Mouse (Mus musculus): ENCODE measurements at regions not wholly inside any gene's neighbourhood (a gene's known extent, or its start where the extent isn't known, plus 50 kb on each side); places are given as distances from the start of the nearest gene placed in this dataset.
"Not testable (repeated sequence)": the region's sequence is repeated elsewhere in the genome, so short reads cannot be mapped to it uniquely, and the experiment has no call there.

DNA sequence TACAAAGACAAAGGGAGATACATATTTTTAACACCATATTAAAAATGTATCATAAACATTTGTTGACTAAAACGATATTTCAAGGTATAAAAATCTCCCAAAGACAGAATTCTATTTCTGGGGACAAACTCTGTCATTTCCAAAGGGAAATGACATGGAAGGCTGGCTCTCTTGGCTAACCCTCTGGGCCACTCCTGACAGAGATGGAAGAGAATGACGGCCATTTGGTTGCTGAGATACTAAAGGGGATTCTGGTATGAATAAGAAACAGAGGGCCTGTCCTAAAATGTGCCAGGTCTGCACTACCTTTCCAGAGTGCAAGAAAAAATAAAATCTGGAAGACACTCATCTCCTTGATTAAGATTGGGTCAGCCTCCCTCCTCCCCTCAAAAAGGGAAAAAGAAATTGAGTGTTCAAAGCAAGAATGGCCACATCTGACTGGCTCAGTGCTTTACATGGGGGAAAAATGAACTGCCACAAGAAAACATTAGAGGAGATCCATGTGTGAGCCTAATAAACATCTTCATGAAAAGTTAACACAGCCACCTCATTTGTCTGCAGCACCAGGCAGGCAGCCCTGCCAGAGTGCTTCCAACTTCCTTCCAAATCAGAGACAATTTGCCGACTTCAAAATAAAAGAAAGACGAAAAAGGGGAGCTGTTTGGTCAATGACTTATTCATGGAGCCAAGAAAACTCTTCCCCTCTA is 221.1 kb upstream of the Plxna2 start:
- no peak for TF ChIP-seq POLR2A (IDR thresholded peaks at IDR 0.05; ENCODE audit: borderline replicate concordance, low read depth, low read length)
- TF ChIP-seq CTCF (IDR thresholded peaks at IDR 0.05; ENCODE audit: low read depth, low read length) = no peak
- Histone ChIP-seq H3K4me3 (ENCODE audit: insufficient read depth, low read length) (no peak overlapping the region), H3K4me1 (ENCODE audit: control insufficient read depth, insufficient read depth, low read length) (no peaks in the 10 kb centered on the region), H3K27ac (ENCODE audit: insufficient read depth, low read depth, low read length) (no peak overlapping the region)

DNA sequence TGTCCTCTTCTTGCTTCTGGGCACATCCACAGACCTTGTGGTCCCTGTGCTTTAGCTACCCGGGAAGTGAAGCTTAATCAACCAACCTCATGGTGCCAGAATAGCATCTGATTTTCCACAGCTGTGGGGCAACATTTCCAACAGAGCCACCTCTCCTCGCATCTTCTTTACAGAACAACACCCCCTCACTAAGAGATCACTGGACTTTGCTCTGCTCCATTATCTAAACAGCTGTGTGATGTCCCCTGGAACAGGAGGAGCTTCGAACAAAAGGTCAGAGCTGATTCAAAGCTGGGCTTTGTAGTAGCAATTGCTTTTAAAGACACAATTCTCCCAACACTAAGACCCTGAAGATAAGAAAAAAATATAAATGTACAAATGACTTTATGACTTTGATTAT is 224.3 kb upstream of the Plxna2 start:
- Histone ChIP-seq H3K27ac (ENCODE audit: insufficient read depth, low read depth, low read length) (no peak overlapping the region), H3K4me3 (ENCODE audit: insufficient read depth, low read length) (no peak overlapping the region), H3K4me1 (ENCODE audit: control insufficient read depth, insufficient read depth, low read length) (no peaks in the 10 kb centered on the region)
- no peak for TF ChIP-seq CTCF (IDR thresholded peaks at IDR 0.05; ENCODE audit: low read depth, low read length)
- TF ChIP-seq POLR2A (IDR thresholded peaks at IDR 0.05; ENCODE audit: borderline replicate concordance, low read depth, low read length) = no peak

DNA sequence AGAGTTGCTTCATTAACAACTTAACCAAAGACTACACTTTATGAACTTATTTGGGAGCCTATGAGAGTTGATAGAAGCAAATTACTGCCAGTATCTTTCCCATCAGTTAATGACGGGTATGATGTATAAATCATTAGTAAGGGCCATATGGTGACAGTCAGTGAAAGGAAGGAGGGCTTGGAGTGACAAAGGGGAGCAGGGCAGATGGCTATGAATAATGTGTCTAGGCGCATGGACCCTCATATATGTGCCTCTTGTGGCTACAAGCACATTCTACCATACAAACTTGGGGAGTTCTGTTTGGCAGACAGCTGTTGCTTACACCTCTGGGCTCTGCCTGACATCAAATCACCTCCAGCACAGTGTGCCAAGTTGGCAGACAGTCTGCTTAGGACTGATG is 227.8 kb upstream of the Plxna2 start:
- Histone ChIP-seq H3K4me1 (ENCODE audit: control insufficient read depth, insufficient read depth, low read length) (no peaks in the 10 kb centered on the region), H3K27ac (ENCODE audit: insufficient read depth, low read depth, low read length) (no peak overlapping the region), H3K4me3 (ENCODE audit: insufficient read depth, low read length) (no peak overlapping the region)
- TF ChIP-seq CTCF (IDR thresholded peaks at IDR 0.05; ENCODE audit: low read depth, low read length) (no peak), POLR2A (IDR thresholded peaks at IDR 0.05; ENCODE audit: borderline replicate concordance, low read depth, low read length) (no peak)

DNA sequence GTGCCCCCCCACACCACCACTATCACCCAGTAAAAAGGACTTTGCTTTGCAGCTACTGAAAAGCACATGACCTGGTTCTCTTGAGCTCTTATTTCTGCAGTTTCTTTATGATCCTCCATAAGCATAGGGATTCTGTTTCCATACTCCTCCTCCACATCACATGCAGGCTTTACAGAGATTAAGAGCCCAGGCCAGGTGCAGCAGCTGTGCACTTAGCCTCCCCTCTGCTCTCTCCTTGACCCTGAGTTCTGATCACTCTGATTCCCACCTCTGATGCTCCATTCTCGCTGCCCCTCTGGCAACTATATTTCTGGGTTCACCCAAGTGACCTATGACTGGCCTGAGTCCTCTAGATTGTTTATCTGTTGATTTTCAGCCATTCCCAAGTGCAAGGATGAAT is 239.9 kb upstream of the Plxna2 start:
- TF ChIP-seq POLR2A (IDR thresholded peaks at IDR 0.05; ENCODE audit: borderline replicate concordance, low read depth, low read length) (no peak), CTCF (IDR thresholded peaks at IDR 0.05; ENCODE audit: low read depth, low read length) (no peak)
- no peaks in the 10 kb centered on the region for H3K4me1 ChIP-seq (ENCODE audit: control insufficient read depth, insufficient read depth, low read length)
- H3K27ac ChIP-seq (ENCODE audit: insufficient read depth, low read depth, low read length) = no peak overlapping the region
- no peak overlapping the region for H3K4me3 ChIP-seq (ENCODE audit: insufficient read depth, low read length)

DNA sequence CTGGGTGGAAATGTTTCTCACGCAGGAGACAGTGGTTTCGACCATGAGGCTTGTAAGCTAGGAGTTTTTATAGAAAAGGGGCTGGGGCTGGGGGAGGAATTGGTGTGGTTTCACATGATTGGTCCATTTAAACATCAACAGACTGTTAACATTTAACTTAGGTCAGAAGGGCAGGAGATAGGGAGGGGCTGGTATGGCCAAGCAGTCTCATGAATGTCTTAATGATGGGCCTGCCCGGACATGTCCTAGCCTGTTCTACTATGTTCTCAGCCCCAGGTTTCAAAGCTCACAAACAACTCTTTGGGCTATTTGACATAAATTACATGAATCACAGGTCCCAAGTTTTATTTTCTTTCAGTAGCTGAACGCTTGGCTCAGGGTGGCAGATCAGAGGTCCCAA is 244.5 kb upstream of the Plxna2 start:
- not testable (repeated sequence) for H3K27ac ChIP-seq (ENCODE audit: insufficient read depth, low read depth, low read length); H3K4me3 ChIP-seq (ENCODE audit: insufficient read depth, low read length); H3K4me1 ChIP-seq (ENCODE audit: control insufficient read depth, insufficient read depth, low read length)

DNA sequence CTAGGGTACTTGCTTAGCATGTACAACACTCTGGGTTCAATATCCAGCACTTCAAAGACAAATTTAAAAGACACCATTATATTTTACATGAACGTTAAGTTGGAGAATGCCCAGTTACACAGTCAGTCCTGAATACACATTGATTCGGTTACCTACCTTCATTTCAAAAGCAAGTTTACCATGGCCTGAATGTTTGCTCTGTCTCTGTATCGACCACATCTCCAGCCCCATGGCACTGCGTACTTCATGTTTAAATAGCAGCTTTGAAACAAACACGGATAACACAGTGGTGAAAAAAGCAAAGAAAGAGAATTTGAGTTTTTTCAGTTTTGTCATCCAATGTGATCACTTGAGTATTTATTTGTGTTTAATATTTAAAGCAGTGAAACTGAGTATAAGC is 254.1 kb upstream of the Plxna2 start:
- TF ChIP-seq POLR2A (IDR thresholded peaks at IDR 0.05; ENCODE audit: borderline replicate concordance, low read depth, low read length) (no peak), CTCF (IDR thresholded peaks at IDR 0.05; ENCODE audit: low read depth, low read length) (no peak)
- no peaks in the 10 kb centered on the region for H3K4me1 ChIP-seq (ENCODE audit: control insufficient read depth, insufficient read depth, low read length)
- no peak overlapping the region for H3K4me3 ChIP-seq (ENCODE audit: insufficient read depth, low read length)
- no peak overlapping the region for H3K27ac ChIP-seq (ENCODE audit: insufficient read depth, low read depth, low read length)

DNA sequence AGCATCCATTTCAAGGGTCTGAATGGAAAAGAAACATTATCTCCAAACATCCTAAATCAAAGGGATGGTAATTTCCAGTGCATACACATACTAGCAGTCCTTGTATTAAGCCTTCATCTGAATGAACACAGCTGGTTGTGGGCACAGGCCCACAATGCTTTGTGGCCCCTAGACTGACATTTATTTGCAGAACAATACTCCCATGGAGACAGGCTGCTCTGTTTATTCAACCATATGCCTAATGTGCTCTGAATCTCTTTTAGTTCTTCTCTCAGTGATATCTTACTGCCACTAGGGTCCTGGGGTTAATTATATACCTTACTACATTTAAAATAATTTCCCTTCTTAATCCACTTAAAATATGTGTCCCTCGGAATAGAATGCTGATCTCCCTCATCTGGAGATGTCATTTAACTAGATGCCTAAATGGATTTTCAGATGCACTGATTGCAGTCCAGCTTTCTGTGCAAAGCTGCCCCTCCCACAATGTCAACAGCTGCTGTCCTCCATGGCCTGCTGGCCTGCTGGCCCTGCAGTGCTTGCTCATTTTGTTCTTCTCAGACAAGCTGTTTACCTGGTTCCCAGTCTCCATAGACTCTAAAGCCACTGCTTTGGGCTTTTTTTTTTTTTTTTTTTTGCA is 254.8 kb upstream of the Plxna2 start:
- TF ChIP-seq CTCF (IDR thresholded peaks at IDR 0.05; ENCODE audit: low read depth, low read length) = no peak
- no peak for TF ChIP-seq POLR2A (IDR thresholded peaks at IDR 0.05; ENCODE audit: borderline replicate concordance, low read depth, low read length)
- Histone ChIP-seq H3K4me1 (ENCODE audit: control insufficient read depth, insufficient read depth, low read length) (no peaks in the 10 kb centered on the region), H3K4me3 (ENCODE audit: insufficient read depth, low read length) (no peak overlapping the region), H3K27ac (ENCODE audit: insufficient read depth, low read depth, low read length) (no peak overlapping the region)

DNA sequence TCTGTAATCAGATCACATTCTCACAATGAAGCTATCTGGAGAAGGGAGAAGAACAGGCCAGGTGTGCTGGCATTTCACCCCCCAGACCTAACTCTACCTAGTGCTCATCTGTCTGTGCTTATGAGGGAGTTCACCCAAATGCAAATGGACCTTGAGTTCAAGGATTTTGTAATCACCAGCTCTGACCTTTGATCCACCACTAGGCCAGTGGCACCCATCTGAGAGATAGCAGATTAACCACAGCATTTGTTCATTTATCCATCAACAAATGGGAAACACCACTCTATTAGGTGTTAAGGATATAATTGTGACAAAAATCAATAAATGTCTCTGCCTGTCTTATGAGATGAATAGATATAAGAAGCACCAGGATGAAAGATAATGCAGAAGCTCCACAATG is 255.7 kb upstream of the Plxna2 start:
- Histone ChIP-seq H3K4me1 (ENCODE audit: control insufficient read depth, insufficient read depth, low read length) (no peaks in the 10 kb centered on the region), H3K4me3 (ENCODE audit: insufficient read depth, low read length) (no peak overlapping the region), H3K27ac (ENCODE audit: insufficient read depth, low read depth, low read length) (no peak overlapping the region)
- no peak for TF ChIP-seq POLR2A (IDR thresholded peaks at IDR 0.05; ENCODE audit: borderline replicate concordance, low read depth, low read length)
- no peak for TF ChIP-seq CTCF (IDR thresholded peaks at IDR 0.05; ENCODE audit: low read depth, low read length)

DNA sequence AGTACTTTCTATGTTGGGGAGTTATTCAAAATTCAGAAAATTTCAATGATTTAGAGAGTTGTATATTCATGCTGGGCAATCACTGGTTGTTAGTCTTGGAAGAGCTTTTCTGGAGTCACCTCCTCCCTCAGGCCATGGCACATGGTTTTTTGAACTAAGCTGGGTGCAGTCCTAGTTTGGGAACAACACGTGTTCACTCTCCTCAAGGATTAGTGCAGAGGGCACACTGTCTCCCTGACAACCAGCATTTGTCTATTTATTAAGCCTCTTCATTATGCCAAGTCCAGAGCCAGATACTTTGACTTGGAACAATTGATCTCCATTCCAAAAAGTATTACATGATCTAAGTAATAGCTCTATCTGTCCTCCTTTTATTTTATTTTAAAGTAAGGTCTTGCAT is 256.7 kb upstream of the Plxna2 start:
- TF ChIP-seq POLR2A (IDR thresholded peaks at IDR 0.05; ENCODE audit: borderline replicate concordance, low read depth, low read length) (no peak), CTCF (IDR thresholded peaks at IDR 0.05; ENCODE audit: low read depth, low read length) (no peak)
- H3K4me3 ChIP-seq (ENCODE audit: insufficient read depth, low read length) = no peak overlapping the region
- H3K4me1 ChIP-seq (ENCODE audit: control insufficient read depth, insufficient read depth, low read length) = no peaks in the 10 kb centered on the region
- no peak overlapping the region for H3K27ac ChIP-seq (ENCODE audit: insufficient read depth, low read depth, low read length)

DNA sequence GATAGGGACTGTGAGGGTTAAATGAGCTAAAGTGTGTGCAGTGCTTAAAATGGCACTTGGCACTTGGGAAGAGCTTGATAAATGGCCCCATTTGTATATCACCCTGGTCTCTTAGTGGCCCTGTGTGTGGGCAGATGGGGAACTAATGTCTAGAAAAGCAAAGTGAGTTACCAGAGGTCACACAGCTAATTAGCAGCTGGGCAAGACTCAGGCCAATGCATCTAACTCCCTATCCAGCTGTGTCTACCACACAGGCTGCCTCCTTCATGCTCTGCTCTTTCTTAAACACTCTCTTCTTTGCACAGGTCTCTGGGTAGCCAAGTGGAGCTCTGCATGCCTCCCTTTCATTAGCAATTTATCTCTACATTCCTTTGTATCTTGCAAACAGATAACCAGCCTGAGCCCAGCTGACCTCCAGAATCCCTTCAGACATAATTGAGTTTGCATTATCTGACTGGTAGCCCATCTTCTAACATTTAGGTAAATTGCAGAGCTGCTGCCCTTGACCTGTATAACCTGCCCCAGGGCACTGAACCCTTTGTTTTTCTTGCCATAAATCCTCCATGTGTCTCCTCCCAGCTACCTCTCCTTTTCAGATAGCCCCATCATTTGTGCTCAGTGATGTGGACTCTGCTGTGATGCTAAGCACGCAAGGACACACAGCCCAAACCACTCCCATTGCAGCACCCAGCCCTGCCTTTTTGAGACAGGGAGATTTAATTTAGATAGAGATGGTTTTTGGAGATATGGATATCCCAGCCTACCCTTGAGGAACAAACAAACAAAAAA is 263.5 kb upstream of the Plxna2 start:
- Histone ChIP-seq H3K27ac (ENCODE audit: insufficient read depth, low read depth, low read length) (no peak overlapping the region), H3K4me1 (ENCODE audit: control insufficient read depth, insufficient read depth, low read length) (no peaks in the 10 kb centered on the region), H3K4me3 (ENCODE audit: insufficient read depth, low read length) (no peak overlapping the region)
- TF ChIP-seq POLR2A (IDR thresholded peaks at IDR 0.05; ENCODE audit: borderline replicate concordance, low read depth, low read length) (no peak), CTCF (IDR thresholded peaks at IDR 0.05; ENCODE audit: low read depth, low read length) (no peak)
